9 mouse cellular contexts compared by ENCODE assay signal in genomic region chr13:95618309-95618712, GRCm38 (mm10). TPM values are rescaled to one million over a fixed set of nuclear protein-coding genes. Genes with fewer than 3 reads are reported as not detected.
DNase-seq lines count a peak whose midpoint lies in the region; ATAC-seq and TF ChIP-seq lines count a peak whose summit lies in the region.
"Had no signal": no experiment of that assay in that cellular context is flagged by ENCODE, and none has a peak within 500 bp of the region (broad histone marks: within the 10 kb centered on the region; RNA-seq: fewer than 3 reads in every experiment).

Gene F2r (minus strand): TSS chr13:95618487.

- H3K79me2 ChIP-seq in heart, adult 2 months (replicated peaks; ENCODE audit: control insufficient read depth, insufficient read depth, low read length) = no peaks in the 10 kb centered on the region

- peak; percentile 83 for TF ChIP-seq POLR2A in heart, adult 2 months (IDR thresholded peaks at IDR 0.05; ENCODE audit: insufficient read depth, low read depth, low read length)
- TF ChIP-seq POLR2A in kidney, adult 2 months (IDR thresholded peaks at IDR 0.05; ENCODE audit: low read depth, low read length) = peak; percentile 4
- peak; percentile 11; the same call in 1 of the 2 replicates for TF ChIP-seq POLR2A in spleen, adult 2 months (IDR thresholded peaks at IDR 0.05; ENCODE audit: low read depth, low read length)

- no peak for TF ChIP-seq EP300 in heart, adult 2 months (IDR thresholded peaks at IDR 0.05; ENCODE audit: insufficient read depth, low read depth, low read length)

- no peak for TF ChIP-seq CTCF in heart, adult 2 months (IDR thresholded peaks at IDR 0.05)
- TF ChIP-seq CTCF in kidney, adult 2 months (conservative IDR thresholded peaks at IDR 0.05; ENCODE audit: insufficient read depth, insufficient read length, low read depth, low read length) = no peak
- no peak for TF ChIP-seq CTCF in spleen, adult 2 months (IDR thresholded peaks at IDR 0.05; ENCODE audit: extremely low read depth, insufficient read depth, insufficient read length, insufficient replicate concordance)

- under 1% methylated on average over 42 of the region's 42 CpGs for WGBS in embryonic facial prominence, embryonic 13.5 days
- WGBS in heart, adult 2 months = under 1% methylated on average over 42 of the region's 42 CpGs
- WGBS in kidney, adult 2 months = under 1% methylated on average over 42 of the region's 42 CpGs
- WGBS in limb, embryonic 15.5 days = under 1% methylated on average over 39 of the region's 42 CpGs
- WGBS in midbrain, embryonic 16.5 days = 0% methylated on average over 39 of the region's 42 CpGs
- under 1% methylated on average over 39 of the region's 42 CpGs for WGBS in spleen, adult 2 months

- no peaks in the 10 kb centered on the region for H3K9me3 ChIP-seq in embryonic facial prominence, embryonic 13.5 days
- no peaks in the 10 kb centered on the region for H3K9me3 ChIP-seq in limb, embryonic 15.5 days
- H3K9me3 ChIP-seq in midbrain, embryonic 16.5 days (replicated peaks; ENCODE audit: control insufficient read depth, low read length, poor library complexity, severe bottlenecking) = no peaks in the 10 kb centered on the region

- peaks cover 32% of the 10 kb centered on the region for H3K4me1 ChIP-seq in embryonic facial prominence, embryonic 13.5 days
- H3K4me1 ChIP-seq in heart, adult 2 months (ENCODE audit: control insufficient read depth, insufficient read depth, low read length) = peaks cover 7% of the 10 kb centered on the region
- H3K4me1 ChIP-seq in kidney, adult 2 months (ENCODE audit: control insufficient read depth, insufficient read depth, low read length) = no peaks in the 10 kb centered on the region
- peaks cover 30% of the 10 kb centered on the region for H3K4me1 ChIP-seq in limb, embryonic 15.5 days
- H3K4me1 ChIP-seq in midbrain, embryonic 16.5 days (ENCODE audit: control insufficient read depth, insufficient read depth, low read length) = peaks cover 29% of the 10 kb centered on the region
- no peaks in the 10 kb centered on the region; the same call in 1 of the 2 replicates for H3K4me1 ChIP-seq in spleen, adult 2 months (ENCODE audit: control insufficient read depth, insufficient read depth, insufficient read length)

- H3K27ac ChIP-seq in embryonic facial prominence, embryonic 13.5 days = peak within 1 kb of the TSS; percentile 85
- H3K27ac ChIP-seq in heart, adult 2 months = peak within 1 kb of the TSS; percentile 90
- peak within 1 kb of the TSS; percentile 44 for H3K27ac ChIP-seq in kidney, adult 2 months (ENCODE audit: insufficient read depth, low read depth, low read length)
- peak within 1 kb of the TSS; percentile 84 for H3K27ac ChIP-seq in limb, embryonic 15.5 days
- peak within 1 kb of the TSS; percentile 67 for H3K27ac ChIP-seq in midbrain, embryonic 16.5 days (ENCODE audit: low read length)
- peak within 1 kb of the TSS; percentile 64 for H3K27ac ChIP-seq in spleen, adult 2 months (ENCODE audit: insufficient read depth, low read length)

- ATAC-seq in embryonic facial prominence, embryonic 13.5 days (ENCODE audit: insufficient number of reproducible peaks, insufficient read depth, low FRiP score, low TSS enrichment, low read depth) = peak; percentile 87
- ATAC-seq in limb, embryonic 15.5 days (ENCODE audit: insufficient number of reproducible peaks, low FRiP score, low TSS enrichment, low read depth) = peak; percentile 88
- peak; percentile 91 for ATAC-seq in midbrain, embryonic 16.5 days

- intact Hi-C loops in heart, adult 2 months (cut with DNase I) = loop anchor here (2.0 kb wide), 2 partner anchors 16 to 48 kb away; no protein-coding TSS in a partner anchor

- H3K4me3 ChIP-seq in embryonic facial prominence, embryonic 13.5 days = peak within 1 kb of the TSS; percentile 83
- peak within 1 kb of the TSS; percentile 65 for H3K4me3 ChIP-seq in heart, adult 2 months
- H3K4me3 ChIP-seq in kidney, adult 2 months (ENCODE audit: insufficient read depth, low read depth, low read length) = peak within 1 kb of the TSS; percentile 79
- peak within 1 kb of the TSS; percentile 78 for H3K4me3 ChIP-seq in limb, embryonic 15.5 days
- peak within 1 kb of the TSS; percentile 87 for H3K4me3 ChIP-seq in midbrain, embryonic 16.5 days (ENCODE audit: low read depth, low read length)
- peak within 1 kb of the TSS; percentile 63 for H3K4me3 ChIP-seq in spleen, adult 2 months (ENCODE audit: extremely low read depth, insufficient read depth, insufficient read length)

- no peaks in the 10 kb centered on the region for H3K27me3 ChIP-seq in embryonic facial prominence, embryonic 13.5 days
- no peaks in the 10 kb centered on the region for H3K27me3 ChIP-seq in heart, adult 2 months (ENCODE audit: control insufficient read depth, insufficient read depth, low read length)
- no peaks in the 10 kb centered on the region for H3K27me3 ChIP-seq in kidney, adult 2 months (replicated peaks; ENCODE audit: control insufficient read depth, insufficient read depth, low read length)
- no peaks in the 10 kb centered on the region for H3K27me3 ChIP-seq in limb, embryonic 15.5 days
- H3K27me3 ChIP-seq in midbrain, embryonic 16.5 days (ENCODE audit: control insufficient read depth, insufficient read depth, low read depth, low read length) = no peaks in the 10 kb centered on the region
- H3K27me3 ChIP-seq in spleen, adult 2 months (ENCODE audit: control insufficient read depth, insufficient read depth, low read length) = 0 out of 2 replicates have a peak, but pooled peaks cover 4% of the 10 kb centered on the region

- DNase-seq in 3134 (ENCODE audit: extremely low read depth, insufficient read length, low spot score) = peak; percentile 97
- peak; percentile 94 for DNase-seq in adrenal gland, postnatal 14 days
- DNase-seq in heart, adult 2 months = peak; percentile 91 to 93
- peak; percentile 86 for DNase-seq in kidney, adult 2 months
- peak; percentile 18 to 61 for DNase-seq in spleen, adult 2 months (ENCODE audit: low read depth in 1 of 2, low spot score in 2 of 2)

- peaks cover 3% of the 10 kb centered on the region; the same call in 1 of the 2 replicates for H3K36me3 ChIP-seq in embryonic facial prominence, embryonic 13.5 days
- no peaks in the 10 kb centered on the region for H3K36me3 ChIP-seq in heart, adult 2 months (ENCODE audit: control insufficient read depth, insufficient read depth, low read length)
- no peaks in the 10 kb centered on the region for H3K36me3 ChIP-seq in kidney, adult 2 months (ENCODE audit: control insufficient read depth, insufficient read depth, low read length)
- no peaks in the 10 kb centered on the region for H3K36me3 ChIP-seq in limb, embryonic 15.5 days
- H3K36me3 ChIP-seq in midbrain, embryonic 16.5 days (ENCODE audit: control insufficient read depth, insufficient read depth, low read length) = no peaks in the 10 kb centered on the region
- H3K36me3 ChIP-seq in spleen, adult 2 months (ENCODE audit: control insufficient read depth, insufficient read depth, low read length) = no peaks in the 10 kb centered on the region
- H3K36me3 ChIP-seq: G1E had no signal

- H3K4me2 ChIP-seq in embryonic facial prominence, embryonic 13.5 days = peak within 1 kb of the TSS; percentile 73
- H3K4me2 ChIP-seq in limb, embryonic 15.5 days = peak within 1 kb of the TSS; percentile 76
- peak within 1 kb of the TSS; percentile 79 for H3K4me2 ChIP-seq in midbrain, embryonic 16.5 days (ENCODE audit: low read length)

- peak within 1 kb of the TSS; percentile 94 for H3K9ac ChIP-seq in embryonic facial prominence, embryonic 13.5 days
- peak within 1 kb of the TSS; percentile 84 for H3K9ac ChIP-seq in heart, adult 2 months (ENCODE audit: low read depth, low read length)
- H3K9ac ChIP-seq in limb, embryonic 15.5 days = peak within 1 kb of the TSS; percentile 86
- peak within 1 kb of the TSS; percentile 92 for H3K9ac ChIP-seq in midbrain, embryonic 16.5 days (ENCODE audit: low read depth, low read length)

RNA-seq across cellular contexts. Expression of gene F2r, which starts in this region (rescaled TPM):
- total RNA-seq in adrenal gland, postnatal 14 days (2021) = 93.1 and 98.8 TPM in 2 replicates
- 92.2 and 100 TPM in 2 replicates for polyA plus RNA-seq in embryonic facial prominence, embryonic 13.5 days (2015; fragmentation: Nextera tagmentation; extraction: Ambion mirVana)
- 10 to 100 TPM; 23.6 to 23.8 TPM for total RNA-seq in heart, adult 2 months (2021)
- 19.3 and 20.4 TPM in 2 replicates for polyA plus RNA-seq in heart, adult 2 months (2012; rRNA removed)
- 39.9 and 42.2 TPM in 2 replicates for polyA plus RNA-seq in kidney, adult 2 months (2012; rRNA removed)
- polyA plus RNA-seq in limb, embryonic 15.5 days (2015; fragmentation: Nextera tagmentation; extraction: Ambion mirVana) = 72.4 and 74.6 TPM in 2 replicates
- polyA plus RNA-seq in midbrain, embryonic 16.5 days (2015; fragmentation: Nextera tagmentation; extraction: Ambion mirVana) = 54.4 and 63.7 TPM in 2 replicates
- polyA plus RNA-seq in spleen, adult 2 months (2012; rRNA removed) = 25.6 and 30.7 TPM in 2 replicates
- total RNA-seq: G1E had no signal

Comparison
In these comparisons a context has a peak if more than half of its experiments do, and no peak if none do; other contexts are left out.
1. Peak in every context shown above with its lines: DNase-seq, ATAC-seq, H3K4me3 ChIP-seq and H3K27ac ChIP-seq.
2. DNase-seq: peak in every context shown above with its lines; median percentile 97 in 3134; 94 in adrenal gland, postnatal 14 days; 92 in heart, adult 2 months; 86 in kidney, adult 2 months; 40 in spleen, adult 2 months.
3. POLR2A ChIP-seq: peak in every context shown above with its lines; median percentile 83 in heart, adult 2 months; 11 in spleen, adult 2 months; 4 in kidney, adult 2 months.